Mouse (Mus musculus): Measurements from ENCODE around the gene Cnnm4. TPM values are rescaled to one million over a fixed set of nuclear protein-coding genes. Genes with fewer than 3 reads are reported as not detected.
A peak's percentile ranks its signal among the peaks of the same experiment; 100 is the strongest.

Cnnm4 gene
- 2.5 and 2.7 TPM in 2 replicates for polyA plus RNA-seq (2015; fragmentation: Nextera tagmentation; extraction: Ambion mirVana)

DNA sequence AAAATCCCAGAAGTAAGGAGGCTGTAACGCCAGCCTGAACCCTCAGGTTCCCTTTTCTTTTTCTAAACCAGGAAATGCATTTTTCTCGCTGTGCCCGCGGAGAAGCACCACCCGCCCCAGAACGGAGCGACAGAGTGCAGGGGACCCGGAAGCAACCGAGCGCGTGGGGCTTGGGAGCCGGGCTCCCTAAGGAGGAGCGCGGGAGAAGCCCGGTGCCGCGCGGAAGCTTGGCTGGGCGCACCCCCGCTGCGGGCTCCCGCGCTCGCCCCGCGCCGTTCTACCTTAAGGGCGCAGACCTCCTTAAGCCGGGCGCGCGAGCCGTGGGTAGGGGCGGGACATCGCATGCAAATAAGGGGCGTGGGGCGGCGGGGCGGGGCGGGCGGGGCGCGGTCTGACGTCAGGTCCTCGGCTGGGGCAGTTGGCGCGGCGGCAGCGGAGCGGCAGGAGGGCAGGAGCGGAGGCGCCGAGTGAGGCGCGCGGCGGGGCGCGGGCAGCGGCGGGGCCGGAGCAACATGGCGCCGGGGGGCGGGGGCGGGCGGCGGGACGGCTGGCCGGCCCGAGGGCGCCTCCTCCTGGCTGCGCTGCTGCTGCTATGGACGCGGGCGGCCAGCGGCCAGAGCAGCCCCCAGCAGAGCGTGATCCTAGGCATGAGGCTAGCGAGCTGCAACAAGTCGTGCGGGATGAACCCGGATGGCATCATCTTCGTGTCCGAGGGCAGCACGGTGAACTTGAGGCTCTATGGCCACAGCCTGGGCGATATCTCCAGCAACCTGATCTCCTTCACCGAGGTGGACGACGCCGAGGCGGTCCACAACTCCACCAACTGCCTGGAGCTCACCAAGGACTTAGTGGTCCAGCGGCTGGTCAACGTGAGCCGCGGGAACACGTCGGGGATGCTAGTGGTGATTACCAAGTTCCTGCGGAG, at the start of gene Cnnm4:
TSS of gene Cnnm4 (plus strand) at position 440 of the 925 bp plus-strand sequence.
- Histone ChIP-seq H3K27me3 (ENCODE audit: control insufficient read depth, insufficient read depth, low read depth, low read length) (peaks cover 12% of the 10 kb centered on the region), H3K9me3 (replicated peaks; ENCODE audit: control insufficient read depth, low read length) (no peaks in the 10 kb centered on the region), H3K4me2 (ENCODE audit: low read depth, low read length) (peak within 1 kb of the TSS; percentile 95), H3K4me1 (ENCODE audit: control insufficient read depth, low read depth, low read length) (peaks cover 36% of the 10 kb centered on the region), H3K27ac (ENCODE audit: low read length) (peak within 1 kb of the TSS; percentile 86), H3K9ac (ENCODE audit: low read depth, low read length) (peak within 1 kb of the TSS; percentile 77), H3K36me3 (ENCODE audit: control insufficient read depth, insufficient read depth) (no peaks in the 10 kb centered on the region), H3K4me3 (ENCODE audit: low read depth, low read length) (peak within 1 kb of the TSS; percentile 73)
- peak; percentile 93 for ATAC-seq (ENCODE audit: low read depth)
- under 1% methylated on average over 76 of the region's 98 CpGs for WGBS (ENCODE audit: insufficient replicate concordance)

DNA sequence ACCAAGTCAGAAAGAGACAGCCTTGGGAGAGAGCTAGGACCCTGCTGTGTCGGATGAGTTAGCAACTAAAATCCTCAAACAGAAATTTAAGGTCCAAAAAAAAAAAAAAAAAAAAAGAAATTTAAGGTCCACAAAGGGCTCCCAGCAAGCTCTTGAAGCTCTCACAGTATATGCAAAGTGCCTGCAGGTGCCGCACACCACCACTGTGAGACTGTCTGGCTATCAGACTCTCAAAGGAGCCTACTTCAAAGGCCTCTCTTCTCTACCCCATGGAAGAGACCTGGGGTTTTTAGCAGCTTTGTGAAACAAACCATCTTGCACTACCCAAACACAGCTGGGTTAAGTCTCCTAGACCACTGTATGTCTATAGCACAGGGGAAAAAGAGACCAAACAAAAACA, 41.9 kb upstream of the Cnnm4 start:
- Histone ChIP-seq H3K4me2 (ENCODE audit: low read depth, low read length) (no peak overlapping the region), H3K27ac (ENCODE audit: low read length) (no peak overlapping the region), H3K27me3 (ENCODE audit: control insufficient read depth, insufficient read depth, low read depth, low read length) (no peaks in the 10 kb centered on the region), H3K9me3 (replicated peaks; ENCODE audit: control insufficient read depth, low read length) (no peaks in the 10 kb centered on the region), H3K4me1 (ENCODE audit: control insufficient read depth, low read depth, low read length) (no peaks in the 10 kb centered on the region), H3K9ac (ENCODE audit: low read depth, low read length) (no peak overlapping the region), H3K36me3 (ENCODE audit: control insufficient read depth, insufficient read depth) (peaks cover 14% of the 10 kb centered on the region), H3K4me3 (ENCODE audit: low read depth, low read length) (no peak overlapping the region)
- ATAC-seq (ENCODE audit: low read depth) = no peak
- WGBS (ENCODE audit: insufficient replicate concordance) = 85% methylated on average over 2 of the region's 2 CpGs

DNA sequence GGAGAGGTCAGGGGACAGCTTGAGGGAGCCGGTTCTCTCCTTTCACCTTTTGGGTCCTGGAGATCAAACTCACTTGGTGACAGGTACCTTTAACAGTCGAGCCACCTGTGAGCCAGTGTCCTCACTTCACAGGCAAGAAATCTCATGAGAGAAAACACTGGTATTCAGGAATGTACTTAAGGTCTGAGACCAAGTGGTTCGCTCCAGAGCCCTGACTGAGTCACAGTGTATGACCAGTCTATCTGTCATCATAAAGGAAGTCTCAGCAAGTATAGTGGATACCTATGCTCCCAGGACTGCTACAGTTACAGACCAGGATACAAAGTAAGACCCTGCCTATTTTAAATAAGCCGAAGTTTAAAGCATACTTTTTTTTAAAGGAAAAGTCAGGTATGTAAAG, 38.4 kb upstream of the Cnnm4 start:
- Histone ChIP-seq H3K9ac (ENCODE audit: low read depth, low read length) (no peak overlapping the region), H3K4me1 (ENCODE audit: control insufficient read depth, low read depth, low read length) (no peaks in the 10 kb centered on the region), H3K9me3 (replicated peaks; ENCODE audit: control insufficient read depth, low read length) (no peaks in the 10 kb centered on the region), H3K27me3 (ENCODE audit: control insufficient read depth, insufficient read depth, low read depth, low read length) (no peaks in the 10 kb centered on the region), H3K4me2 (ENCODE audit: low read depth, low read length) (no peak overlapping the region), H3K36me3 (ENCODE audit: control insufficient read depth, insufficient read depth) (peaks cover 10% of the 10 kb centered on the region), H3K4me3 (ENCODE audit: low read depth, low read length) (no peak overlapping the region), H3K27ac (ENCODE audit: low read length) (no peak overlapping the region)
- no peak for ATAC-seq (ENCODE audit: low read depth)
- 75% methylated on average over 4 of the region's 4 CpGs for WGBS (ENCODE audit: insufficient replicate concordance)

DNA sequence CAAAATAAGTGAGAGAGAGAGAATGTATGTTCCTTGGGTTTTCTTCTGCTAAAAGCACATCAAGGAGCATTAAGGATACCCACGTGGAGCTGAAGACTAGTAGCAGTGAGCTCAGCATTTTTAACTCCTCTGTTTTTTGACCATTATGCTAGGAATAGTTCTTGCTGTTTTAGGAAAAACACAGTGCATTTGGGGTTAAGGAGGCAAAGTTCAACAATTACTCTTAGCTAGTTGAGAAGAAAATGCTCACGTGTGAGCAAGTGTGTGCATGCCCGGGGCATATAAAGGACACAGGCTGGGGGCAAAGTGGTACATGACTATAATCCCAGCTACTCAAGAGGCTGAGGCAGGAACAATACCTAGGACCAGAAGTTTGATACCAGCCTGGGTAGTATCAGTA, 37.8 kb upstream of the Cnnm4 start:
- H3K4me2 ChIP-seq (ENCODE audit: low read depth, low read length) = no peak overlapping the region
- no peaks in the 10 kb centered on the region for H3K27me3 ChIP-seq (ENCODE audit: control insufficient read depth, insufficient read depth, low read depth, low read length)
- no peak overlapping the region for H3K9ac ChIP-seq (ENCODE audit: low read depth, low read length)
- no peak for ATAC-seq (ENCODE audit: low read depth)
- no peak overlapping the region for H3K27ac ChIP-seq (ENCODE audit: low read length)
- no peaks in the 10 kb centered on the region for H3K9me3 ChIP-seq (replicated peaks; ENCODE audit: control insufficient read depth, low read length)
- H3K36me3 ChIP-seq (ENCODE audit: control insufficient read depth, insufficient read depth) = peaks cover 13% of the 10 kb centered on the region
- no peak overlapping the region for H3K4me3 ChIP-seq (ENCODE audit: low read depth, low read length)
- 86% methylated on average over 3 of the region's 3 CpGs for WGBS (ENCODE audit: insufficient replicate concordance)
- no peaks in the 10 kb centered on the region for H3K4me1 ChIP-seq (ENCODE audit: control insufficient read depth, low read depth, low read length)

DNA sequence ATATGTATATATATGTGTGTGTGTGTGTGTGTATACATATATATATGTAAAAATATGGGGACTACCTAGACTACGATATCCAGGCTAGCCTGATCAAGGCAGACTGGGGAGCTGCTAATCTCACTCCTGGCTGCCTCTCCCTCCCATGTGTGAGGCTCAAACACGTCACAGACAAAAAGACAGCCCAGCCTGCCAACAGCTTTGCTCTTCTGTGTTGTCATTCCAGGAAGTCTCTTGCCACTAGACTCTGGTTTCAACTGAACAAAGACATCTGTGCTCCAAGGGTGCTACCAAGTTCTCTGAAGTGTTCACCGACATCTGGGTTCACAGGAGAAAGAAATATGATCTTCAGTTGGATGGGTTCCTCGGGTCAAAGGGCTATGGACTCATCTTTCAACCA, 36.3 kb upstream of the Cnnm4 start:
- 68% methylated on average over 4 of the region's 4 CpGs for WGBS (ENCODE audit: insufficient replicate concordance)
- Histone ChIP-seq H3K9me3 (replicated peaks; ENCODE audit: control insufficient read depth, low read length) (no peaks in the 10 kb centered on the region), H3K4me2 (ENCODE audit: low read depth, low read length) (no peak overlapping the region), H3K27ac (ENCODE audit: low read length) (no peak overlapping the region), H3K36me3 (ENCODE audit: control insufficient read depth, insufficient read depth) (peaks cover 18% of the 10 kb centered on the region), H3K27me3 (ENCODE audit: control insufficient read depth, insufficient read depth, low read depth, low read length) (no peaks in the 10 kb centered on the region), H3K9ac (ENCODE audit: low read depth, low read length) (no peak overlapping the region), H3K4me1 (ENCODE audit: control insufficient read depth, low read depth, low read length) (no peaks in the 10 kb centered on the region), H3K4me3 (ENCODE audit: low read depth, low read length) (no peak overlapping the region)
- no peak for ATAC-seq (ENCODE audit: low read depth)

DNA sequence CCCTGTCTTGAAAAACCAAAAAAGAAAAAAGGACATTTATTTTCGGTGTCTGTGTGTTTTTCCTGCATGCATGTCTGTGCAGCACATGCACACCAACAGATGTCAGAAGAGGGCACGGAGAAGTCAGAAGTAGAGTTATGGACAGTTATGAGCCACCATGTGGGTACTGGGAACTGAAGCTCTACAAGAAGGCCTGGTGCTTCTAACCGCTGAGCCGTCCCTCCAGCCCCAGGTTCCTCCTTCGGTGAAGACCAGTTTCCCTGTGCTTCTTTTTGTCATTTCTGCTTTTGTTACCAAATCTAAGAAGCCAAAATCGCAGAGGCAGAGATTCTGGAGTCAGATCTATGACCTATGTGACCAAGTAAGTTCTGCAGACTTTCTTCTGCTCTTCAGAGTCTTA, 34.9 kb upstream of the Cnnm4 start:
- H3K4me3 ChIP-seq (ENCODE audit: low read depth, low read length) = no peak overlapping the region
- H3K4me1 ChIP-seq (ENCODE audit: control insufficient read depth, low read depth, low read length) = no peaks in the 10 kb centered on the region
- WGBS (ENCODE audit: insufficient replicate concordance) = 75% methylated on average over 6 of the region's 6 CpGs
- H3K36me3 ChIP-seq (ENCODE audit: control insufficient read depth, insufficient read depth) = peaks cover 18% of the 10 kb centered on the region
- H3K27ac ChIP-seq (ENCODE audit: low read length) = no peak overlapping the region
- H3K4me2 ChIP-seq (ENCODE audit: low read depth, low read length) = no peak overlapping the region
- H3K27me3 ChIP-seq (ENCODE audit: control insufficient read depth, insufficient read depth, low read depth, low read length) = no peaks in the 10 kb centered on the region
- no peak for ATAC-seq (ENCODE audit: low read depth)
- no peaks in the 10 kb centered on the region for H3K9me3 ChIP-seq (replicated peaks; ENCODE audit: control insufficient read depth, low read length)
- H3K9ac ChIP-seq (ENCODE audit: low read depth, low read length) = no peak overlapping the region

DNA sequence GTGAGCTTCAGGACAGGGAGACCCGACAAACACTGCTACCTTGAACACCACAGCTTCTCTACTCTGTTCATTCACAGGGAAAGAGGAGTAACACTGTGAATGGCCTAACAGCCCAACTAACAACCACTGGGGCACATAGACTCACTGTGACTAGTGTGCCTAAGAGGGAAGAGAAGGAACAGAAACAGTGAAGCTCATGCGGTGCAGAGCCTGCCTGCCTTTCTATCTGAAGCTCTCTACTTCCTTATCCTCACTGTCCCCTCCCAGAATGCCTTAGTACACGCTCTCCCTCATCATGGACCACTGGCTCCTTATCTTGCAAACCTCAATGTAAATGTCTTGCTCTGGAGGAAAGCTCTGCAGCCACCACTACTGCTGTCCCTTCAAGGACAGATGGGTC, 34.2 kb upstream of the Cnnm4 start:
- H3K4me3 ChIP-seq (ENCODE audit: low read depth, low read length) = no peak overlapping the region
- no peak overlapping the region for H3K9ac ChIP-seq (ENCODE audit: low read depth, low read length)
- no peaks in the 10 kb centered on the region for H3K9me3 ChIP-seq (replicated peaks; ENCODE audit: control insufficient read depth, low read length)
- H3K36me3 ChIP-seq (ENCODE audit: control insufficient read depth, insufficient read depth) = peaks cover 18% of the 10 kb centered on the region
- no peak for ATAC-seq (ENCODE audit: low read depth)
- no peaks in the 10 kb centered on the region for H3K4me1 ChIP-seq (ENCODE audit: control insufficient read depth, low read depth, low read length)
- H3K4me2 ChIP-seq (ENCODE audit: low read depth, low read length) = no peak overlapping the region
- WGBS (ENCODE audit: insufficient replicate concordance) = 58% methylated on average over 3 of the region's 3 CpGs
- no peak overlapping the region for H3K27ac ChIP-seq (ENCODE audit: low read length)
- H3K27me3 ChIP-seq (ENCODE audit: control insufficient read depth, insufficient read depth, low read depth, low read length) = no peaks in the 10 kb centered on the region

DNA sequence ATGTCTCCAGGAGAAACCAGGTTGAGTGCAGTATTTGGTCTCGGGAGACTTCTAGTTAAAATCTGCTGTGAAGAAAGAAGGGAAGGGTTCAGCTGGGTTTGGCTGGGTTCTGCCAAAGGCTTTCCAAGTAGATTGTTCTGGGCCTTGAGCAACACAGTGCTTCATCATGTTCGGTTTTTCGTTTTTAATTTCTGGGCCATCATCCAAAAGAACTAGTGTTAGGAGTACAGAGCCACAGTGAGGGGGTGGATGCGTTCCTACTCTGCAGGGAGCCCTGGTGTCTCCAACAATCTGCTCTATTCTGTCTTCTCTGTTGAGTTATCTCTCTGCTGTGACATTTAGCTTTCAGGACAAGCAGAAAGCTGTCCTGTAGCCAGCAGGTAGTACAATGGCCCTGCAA, 30.3 kb upstream of the Cnnm4 start:
- H3K4me1 ChIP-seq (ENCODE audit: control insufficient read depth, low read depth, low read length) = peaks cover 9% of the 10 kb centered on the region
- H3K27ac ChIP-seq (ENCODE audit: low read length) = no peak overlapping the region
- H3K4me3 ChIP-seq (ENCODE audit: low read depth, low read length) = no peak overlapping the region
- H3K36me3 ChIP-seq (ENCODE audit: control insufficient read depth, insufficient read depth) = peaks cover 18% of the 10 kb centered on the region
- no peak for ATAC-seq (ENCODE audit: low read depth)
- H3K27me3 ChIP-seq (ENCODE audit: control insufficient read depth, insufficient read depth, low read depth, low read length) = no peaks in the 10 kb centered on the region
- no peaks in the 10 kb centered on the region for H3K9me3 ChIP-seq (replicated peaks; ENCODE audit: control insufficient read depth, low read length)
- H3K9ac ChIP-seq (ENCODE audit: low read depth, low read length) = no peak overlapping the region
- H3K4me2 ChIP-seq (ENCODE audit: low read depth, low read length) = no peak overlapping the region
- WGBS (ENCODE audit: insufficient replicate concordance) = 80% methylated on average over 4 of the region's 4 CpGs

All from liver, embryonic 16.5 days (tissue).